Mouse (Mus musculus): ENCODE results near the gene Phc2.

DNA sequence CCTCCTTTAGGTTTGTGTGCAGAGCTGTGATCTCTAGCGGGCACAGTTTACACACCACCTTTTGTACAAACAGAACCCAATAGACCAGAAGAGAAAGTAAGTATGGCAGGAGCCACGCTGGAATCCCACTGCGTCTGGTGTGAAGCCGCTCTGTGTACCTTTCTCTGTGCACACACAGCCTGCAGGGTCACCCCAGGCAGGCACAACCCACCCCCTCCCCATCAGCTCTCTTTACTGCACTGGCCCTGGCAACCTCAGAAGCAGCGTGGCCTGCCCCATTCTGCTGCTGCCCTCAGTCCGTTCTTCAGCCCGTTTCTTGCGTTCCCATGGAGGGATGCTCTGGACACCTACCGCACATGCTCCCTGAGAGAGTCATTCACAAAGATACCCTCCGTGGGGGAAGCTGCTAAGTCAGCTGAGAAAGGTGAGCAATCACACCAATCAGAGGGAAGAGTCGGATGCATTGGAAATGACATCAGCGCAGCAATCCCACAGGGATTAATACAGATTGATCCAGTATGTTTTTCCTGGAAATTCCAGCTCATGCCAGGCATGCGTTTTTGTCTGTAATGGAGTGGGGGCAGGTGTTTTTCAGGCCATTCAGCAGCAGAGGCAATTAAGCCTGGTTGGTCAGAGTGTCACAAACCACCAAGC lies 24.2 kb downstream of the Phc2 start:
- TF ChIP-seq GATA1 (IDR thresholded peaks at IDR 0.05; ENCODE audit: borderline replicate concordance, low read length) (no peak), FLI1 (IDR thresholded peaks at IDR 0.05; ENCODE audit: low read length) (no peak)

Data from megakaryocyte, embryonic 14.5 days (primary cell).